Mouse (Mus musculus) ES-Bruce4 (cell line): ENCODE results near the gene Nos1. TPM values are rescaled to one million over a fixed set of nuclear protein-coding genes. Genes with fewer than 3 reads are reported as not detected.
A peak's percentile ranks its signal among the peaks of the same experiment; 100 is the strongest.

Source experiments
- H3K27ac ChIP-seq: 2 replicates; pipeline ENCODE4 v1.5.1; 2012; ENCODE audit warnings: low read length, inconsistent platforms; ENCODE audit not compliant: insufficient read depth
- H3K27me3 ChIP-seq: 2 replicates; pipeline ENCODE4 v1.6.1; 2012; ENCODE audit warnings: mild to moderate bottlenecking, low read length, inconsistent platforms; ENCODE audit not compliant: control insufficient read depth, poor library complexity, insufficient read depth, severe bottlenecking
- H3K36me3 ChIP-seq: 2 replicates; pipeline ENCODE4 v1.6.1; 2012; ENCODE audit warnings: inconsistent platforms, mild to moderate bottlenecking, low read length, moderate library complexity; ENCODE audit not compliant: control insufficient read depth, poor library complexity, insufficient read depth, severe bottlenecking
- H3K4me1 ChIP-seq: one replicate; pipeline ENCODE4 v1.8.1; 2011; ENCODE audit warnings: low read length; ENCODE audit not compliant: control insufficient read depth, insufficient read depth
- H3K4me3 ChIP-seq: 2 replicates; pipeline ENCODE4 v1.5.1; 2011; ENCODE audit warnings: low read depth, mild to moderate bottlenecking, low read length
- H3K9ac ChIP-seq: 2 replicates; pipeline ENCODE4 v1.6.1; 2012; ENCODE audit warnings: low read depth, mild to moderate bottlenecking, inconsistent platforms; ENCODE audit not compliant: poor library complexity, severe bottlenecking
- H3K9me3 ChIP-seq: replicated peaks from 2 replicates; pipeline ENCODE4 v1.6.1; 2012; ENCODE audit warnings: mild to moderate bottlenecking, low read length, inconsistent platforms; ENCODE audit not compliant: control insufficient read depth, poor library complexity, insufficient read depth, severe bottlenecking
- CTCF ChIP-seq: IDR thresholded peaks from one replicate; pipeline ENCODE4 v1.8.1; 2011; ENCODE audit warnings: low read depth, low read length
- EP300 ChIP-seq: IDR thresholded peaks from 2 replicates; pipeline ENCODE4 v1.6.1; 2011; ENCODE audit warnings: low read depth, low read length; ENCODE audit not compliant: insufficient read depth
- POLR2A ChIP-seq: IDR thresholded peaks from one replicate; pipeline ENCODE4 v1.8.1; 2011; ENCODE audit warnings: low read length; ENCODE audit not compliant: insufficient read depth
- polyA plus RNA-seq: library from polyadenylated mRNA; stranded (reverse); fragments of >200 nt; gene quantifications from 2 replicates; pipeline ENCODE4 v1.2.4, GENCODE M21; 2011; ENCODE audit warnings: low read depth; ENCODE audit not compliant: missing spikeins, insufficient read depth, insufficient read length

The Nos1 gene
- polyA plus RNA-seq, 1 experiment, result 1.7 TPM

GRCm38 (mm10) chr5:117937186-117937585 lies 156.4 kb downstream of the Nos1 start:
- no peaks in the 10 kb centered on the region for H3K9me3 ChIP-seq
- H3K36me3 ChIP-seq, result no peaks in the 10 kb centered on the region
- H3K27ac ChIP-seq, result no peak overlapping the region
- H3K4me3 ChIP-seq, result no peak overlapping the region
- no peak overlapping the region for H3K9ac ChIP-seq
- H3K4me1 ChIP-seq, result no peaks in the 10 kb centered on the region
- no peaks in the 10 kb centered on the region for H3K27me3 ChIP-seq
- TF ChIP-seq CTCF, result no peak

- Histone ChIP-seq H3K27me3 (no peaks in the 10 kb centered on the region), H3K27ac (no peak overlapping the region), H3K9me3 (no peaks in the 10 kb centered on the region), H3K4me3 (peak overlapping the region; percentile 41), H3K9ac (no peak overlapping the region), H3K4me1 (no peaks in the 10 kb centered on the region), H3K36me3 (no peaks in the 10 kb centered on the region)
- TF ChIP-seq EP300, result no peak
- TF ChIP-seq POLR2A, result no peak
- TF ChIP-seq CTCF, result peak; percentile 92
Observed at GRCm38 (mm10) chr5:117938182-117938581, 157.3 kb downstream of the Nos1 start.

- Histone ChIP-seq H3K4me3 (no peak overlapping the region), H3K9ac (no peak overlapping the region), H3K9me3 (no peaks in the 10 kb centered on the region), H3K27me3 (no peaks in the 10 kb centered on the region), H3K4me1 (no peaks in the 10 kb centered on the region), H3K27ac (no peak overlapping the region), H3K36me3 (no peaks in the 10 kb centered on the region)
- TF ChIP-seq POLR2A, result no peak
- no peak for TF ChIP-seq CTCF
- TF ChIP-seq EP300, result no peak
Observed at GRCm38 (mm10) chr5:117939402-117939801, 158.6 kb downstream of the Nos1 start.

GRCm38 (mm10) chr5:117941552-117941951 lies 160.7 kb downstream of the Nos1 start:
- Histone ChIP-seq H3K27me3 (no peaks in the 10 kb centered on the region), H3K27ac (no peak overlapping the region), H3K4me1 (no peaks in the 10 kb centered on the region), H3K9ac (no peak overlapping the region), H3K9me3 (no peaks in the 10 kb centered on the region), H3K36me3 (no peaks in the 10 kb centered on the region), H3K4me3 (no peak overlapping the region)
- TF ChIP-seq EP300 (no peak), CTCF (peak; percentile 64)

- H3K4me3 ChIP-seq, result no peak overlapping the region
- no peaks in the 10 kb centered on the region for H3K4me1 ChIP-seq
- H3K27me3 ChIP-seq, result no peaks in the 10 kb centered on the region
- H3K9me3 ChIP-seq, result no peaks in the 10 kb centered on the region
- H3K27ac ChIP-seq, result no peak overlapping the region
- TF ChIP-seq EP300 (no peak), CTCF (peak; percentile 32), POLR2A (no peak)
- no peaks in the 10 kb centered on the region for H3K36me3 ChIP-seq
- no peak overlapping the region for H3K9ac ChIP-seq
Observed at GRCm38 (mm10) chr5:117946605-117947004, 165.8 kb downstream of the Nos1 start.

- Histone ChIP-seq H3K27ac (no peak overlapping the region), H3K9ac (no peak overlapping the region), H3K27me3 (no peaks in the 10 kb centered on the region), H3K36me3 (no peaks in the 10 kb centered on the region), H3K4me3 (peak overlapping the region; percentile 74), H3K9me3 (no peaks in the 10 kb centered on the region), H3K4me1 (no peaks in the 10 kb centered on the region)
- TF ChIP-seq POLR2A (peak; percentile 82), EP300 (no peak), CTCF (no peak)
Observed at GRCm38 (mm10) chr5:117949393-117949792, 168.6 kb downstream of the Nos1 start.

- Histone ChIP-seq H3K27me3 (no peaks in the 10 kb centered on the region), H3K4me1 (no peaks in the 10 kb centered on the region), H3K27ac (no peak overlapping the region), H3K4me3 (no peak overlapping the region), H3K9me3 (no peaks in the 10 kb centered on the region), H3K36me3 (no peaks in the 10 kb centered on the region), H3K9ac (no peak overlapping the region)
- TF ChIP-seq POLR2A (no peak), EP300 (no peak), CTCF (no peak)
Observed at GRCm38 (mm10) chr5:117953893-117954292, 173.1 kb downstream of the Nos1 start.
